Mouse (Mus musculus): Measurements from ENCODE around the gene Olfr267.

Olfr267 gene

GRCm38 (mm10) chr4:58787616-58788015, at the start of gene Olfr267:
Gene Olfr267, minus strand, starts transcription at chr4:58787716.
- DNase-seq (ENCODE audit: low spot score), result no peak

- no peak for DNase-seq (ENCODE audit: low spot score)
Observed at GRCm38 (mm10) chr4:58832908-58833307, 45.4 kb upstream of the Olfr267 start.

GRCm38 (mm10) chr4:58825921-58826320, 38.4 kb upstream of the Olfr267 start:
- no peak for DNase-seq (ENCODE audit: low spot score)

GRCm38 (mm10) chr4:58786659-58787058, 857 bp downstream of the Olfr267 start:
- DNase-seq (ENCODE audit: low spot score), result no peak

- DNase-seq (ENCODE audit: low spot score), result no peak
Observed at GRCm38 (mm10) chr4:58763417-58763816, 24.1 kb downstream of the Olfr267 start.

GRCm38 (mm10) chr4:58749510-58749909, 38.0 kb downstream of the Olfr267 start:
- DNase-seq (ENCODE audit: low spot score), result peak; percentile 77

- peak; percentile 19 for DNase-seq (ENCODE audit: low spot score)
Observed at GRCm38 (mm10) chr4:58749101-58749500, 38.4 kb downstream of the Olfr267 start.

- no peak for DNase-seq (ENCODE audit: low spot score)
Observed at GRCm38 (mm10) chr4:58745583-58746222, 41.8 kb downstream of the Olfr267 start.

- no peak for DNase-seq (ENCODE audit: low spot score)
Observed at GRCm38 (mm10) chr4:58736867-58737633, 50.5 kb downstream of the Olfr267 start.

Data from retina, embryonic 14.5 days (tissue).